Mouse (Mus musculus) left cerebral cortex, postnatal 4 days (tissue): ENCODE measurements around the gene Dag1. TPM values are rescaled to one million over a fixed set of nuclear protein-coding genes. Genes with fewer than 3 reads are reported as not detected.
"Not testable (repeated sequence)": the region's sequence is repeated elsewhere in the genome, so short reads cannot be mapped to it uniquely, and the experiment has no call there.

Experiments
- DNase-seq: peaks from one replicate; pipeline ENCODE4 v3.0.0-alpha.2; 2022
- intact Hi-C: fragments of 180-260 bp; cut with DNase I; formaldehyde crosslinking; loops from one replicate; pipeline ENCODE4 v1.15.1; 2025
- total RNA-seq, 2 experiments: library from RNA; stranded (reverse); gene quantifications; 2 replicates each; pipeline ENCODE4 v1.2.3; 2021

Dag1 gene
- total RNA-seq: 100 to 1,000 TPM; 121 to 127 TPM

GRCm38 (mm10) chr9:108263690-108264190 lies at the start of gene Dag1:
Gene Dag1, minus strand, starts transcription at chr9:108263958.
- intact Hi-C loops: no loop called here
- DNase-seq: peak; percentile 100

GRCm38 (mm10) chr9:108308141-108308540 lies 44.4 kb upstream of the Dag1 start:
- no peak for DNase-seq
- intact Hi-C loops: no loop called here

GRCm38 (mm10) chr9:108307021-108307807 lies 43.5 kb upstream of the Dag1 start:
- intact Hi-C loops: no loop called here
- no peak for DNase-seq

GRCm38 (mm10) chr9:108306571-108306980 lies 42.8 kb upstream of the Dag1 start:
- intact Hi-C loops: no loop called here
- DNase-seq: peak; percentile 79

GRCm38 (mm10) chr9:108305629-108306520 lies 42.1 kb upstream of the Dag1 start, which contains the start of the genes Rhoa and Tcta:
Gene Rhoa, plus strand, starts transcription at chr9:108306129.
Gene Tcta, minus strand, starts transcription at chr9:108306160.
- intact Hi-C loops: no loop called here
- DNase-seq: peak; percentile 98

GRCm38 (mm10) chr9:108305170-108305569 lies 41.4 kb upstream of the Dag1 start:
- no peak for DNase-seq
- intact Hi-C loops: no loop called here

- no peak for DNase-seq
- intact Hi-C loops: no loop called here
Measured at GRCm38 (mm10) chr9:108304716-108305115, 41.0 kb upstream of the Dag1 start.

GRCm38 (mm10) chr9:108301853-108302252 lies 38.1 kb upstream of the Dag1 start:
- intact Hi-C loops: no loop called here
- DNase-seq: no peak

- DNase-seq: peak; percentile 31
- intact Hi-C loops: no loop called here
Measured at GRCm38 (mm10) chr9:108296453-108297355, 32.9 kb upstream of the Dag1 start, which contains the start of gene Amt. Gene Amt, plus strand, starts transcription at chr9:108296853.

- intact Hi-C loops: no loop called here
- DNase-seq: no peak
Measured at GRCm38 (mm10) chr9:108290773-108291172, 27.0 kb upstream of the Dag1 start.

GRCm38 (mm10) chr9:108290016-108290750 lies 26.4 kb upstream of the Dag1 start, which contains the start of gene Nicn1:
Gene Nicn1, plus strand, starts transcription at chr9:108290429.
- intact Hi-C loops: no loop called here
- DNase-seq: peak; percentile 91

- no peak for DNase-seq
- intact Hi-C loops: no loop called here
Measured at GRCm38 (mm10) chr9:108289347-108289746, 25.6 kb upstream of the Dag1 start.

GRCm38 (mm10) chr9:108287526-108288238 lies 23.9 kb upstream of the Dag1 start:
- intact Hi-C loops, DNase-seq: not testable (repeated sequence)

GRCm38 (mm10) chr9:108284410-108284809 lies 20.7 kb upstream of the Dag1 start:
- intact Hi-C loops: no loop called here
- DNase-seq: peak; percentile 69

- DNase-seq: peak; percentile 75
- intact Hi-C loops: no loop called here
Measured at GRCm38 (mm10) chr9:108280071-108280828, 16.5 kb upstream of the Dag1 start.

- intact Hi-C loops: no loop called here
- DNase-seq: peak; percentile 32
Measured at GRCm38 (mm10) chr9:108278697-108279450, 15.1 kb upstream of the Dag1 start.

- intact Hi-C loops: no loop called here
- DNase-seq: no peak
Measured at GRCm38 (mm10) chr9:108275331-108275659, 11.5 kb upstream of the Dag1 start.
